Mouse (Mus musculus) bone marrow macrophage, adult 2 months (primary cell): ENCODE data around the gene Mthfd2l.

Experiments used
- CTCF ChIP-seq: IDR thresholded peaks from 2 replicates; pipeline ENCODE4 v1.5.1; 2012; ENCODE audit warnings: low read depth, mild to moderate bottlenecking, low read length, moderate library complexity
- POLR2A ChIP-seq: IDR thresholded peaks from 2 replicates; pipeline ENCODE4 v1.6.1; 2012; ENCODE audit warnings: mild to moderate bottlenecking, low read depth, low read length, borderline replicate concordance

- TF ChIP-seq CTCF = no peak
- no peak for TF ChIP-seq POLR2A
Observed at GRCm38 (mm10) chr5:90894231-90894630, 36.7 kb upstream of the Mthfd2l start.
